Mouse (Mus musculus) right cerebral cortex, postnatal 14 days (tissue): ENCODE data around the gene Fam98c.
A peak's percentile ranks its signal among the peaks of the same experiment; 100 is the strongest.
"Not testable (repeated sequence)": the region's sequence is repeated elsewhere in the genome, so short reads cannot be mapped to it uniquely, and the experiment has no call there.

Experiments
- DNase-seq: peaks from one replicate; pipeline ENCODE4 v3.0.0; 2022

Gene Fam98c

GRCm38 (mm10) chr7:29155196-29155837 lies 717 bp downstream of the Fam98c start:
- DNase-seq = peak; percentile 92

- DNase-seq = no peak
Observed at GRCm38 (mm10) chr7:29154018-29154720, 1.9 kb downstream of the Fam98c start.

- DNase-seq = no peak
Observed at GRCm38 (mm10) chr7:29151486-29151885, 4.5 kb downstream of the Fam98c start.

DNA sequence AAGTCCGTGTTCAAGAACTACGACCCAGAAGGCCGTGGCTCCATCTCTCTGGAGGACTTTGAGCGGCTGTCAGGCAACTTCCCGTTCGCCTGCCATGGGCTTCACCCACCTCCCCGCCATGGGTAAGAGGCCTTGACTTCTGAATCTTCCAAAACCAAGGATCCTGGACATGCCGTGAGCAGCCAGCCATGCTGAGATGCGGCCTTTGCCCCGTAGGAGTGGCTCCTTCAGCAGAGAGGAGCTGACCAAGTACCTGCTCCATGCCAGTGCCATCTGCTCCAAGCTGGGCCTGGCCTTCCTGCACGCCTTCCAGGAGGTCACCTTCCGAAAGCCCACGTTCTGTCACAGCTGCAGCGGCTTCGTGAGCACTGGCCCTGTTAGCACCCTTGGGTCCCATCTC lies 7.3 kb downstream of the Fam98c start:
- DNase-seq = no peak

DNA sequence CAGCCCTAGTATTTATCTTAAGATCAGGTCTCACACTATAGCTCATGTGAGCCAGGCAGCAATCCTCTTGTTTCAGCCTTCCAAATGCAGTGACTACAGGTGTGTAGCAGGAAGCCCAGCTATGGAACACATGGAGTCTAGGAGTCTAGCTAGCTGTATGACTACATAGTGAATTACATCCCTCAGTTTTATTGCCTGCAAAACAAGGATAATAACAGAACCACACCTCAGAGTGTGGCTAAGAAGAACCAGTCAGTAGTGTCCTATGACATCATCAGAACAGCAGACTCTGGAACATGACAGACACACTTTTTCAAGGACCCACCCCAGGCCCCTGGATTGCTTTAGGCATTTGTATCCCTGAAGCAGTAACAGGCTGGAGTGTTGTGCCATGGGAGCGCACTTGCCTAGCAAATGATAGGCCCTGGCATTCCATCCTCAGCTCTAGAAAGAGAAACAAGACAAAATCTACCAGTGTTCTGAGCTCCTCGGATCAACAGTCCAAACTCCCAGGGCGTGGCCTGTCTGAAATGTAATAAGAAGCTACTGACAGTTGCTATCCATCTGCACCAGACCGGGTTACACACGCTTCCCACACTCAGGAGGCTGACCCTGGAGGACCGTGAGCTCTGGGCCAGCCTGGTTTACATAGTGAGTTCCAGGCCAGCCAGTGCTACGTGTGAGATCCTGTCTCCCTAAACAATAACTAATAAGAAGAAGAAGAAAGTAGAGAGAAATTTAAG lies 9.2 kb downstream of the Fam98c start:
- no peak for DNase-seq

GRCm38 (mm10) chr7:29144006-29144405 lies 12.0 kb downstream of the Fam98c start:
- no peak for DNase-seq

GRCm38 (mm10) chr7:29141416-29141815 lies 14.6 kb downstream of the Fam98c start:
- DNase-seq = no peak

GRCm38 (mm10) chr7:29139237-29139636 lies 16.8 kb downstream of the Fam98c start:
- not testable (repeated sequence) for DNase-seq

DNA sequence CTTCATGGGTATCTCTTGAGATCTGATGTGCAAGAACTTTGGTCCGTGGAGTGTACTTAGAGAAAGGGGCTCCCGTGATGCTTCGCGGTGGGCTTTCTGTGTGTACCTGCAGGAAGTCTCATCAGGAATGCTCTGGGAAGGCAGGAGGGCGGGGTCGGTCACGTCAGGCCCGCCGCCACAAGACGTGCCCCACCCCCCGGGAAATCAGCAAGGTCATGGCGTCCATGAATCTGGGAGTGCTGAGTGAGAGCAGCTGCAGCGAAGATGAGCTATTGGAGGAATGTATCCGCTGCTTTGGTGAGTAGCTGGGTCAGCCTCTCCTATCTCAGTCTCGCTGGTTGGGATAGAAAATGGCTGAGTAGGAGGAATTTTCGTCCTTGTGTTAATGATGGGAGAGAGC lies 18.6 kb downstream of the Fam98c start:
- no peak for DNase-seq

GRCm38 (mm10) chr7:29134693-29135386 lies 21.2 kb downstream of the Fam98c start, which contains the start of gene Rasgrp4:
Gene Rasgrp4, plus strand, starts transcription at chr7:29134851.
- peak; percentile 33 for DNase-seq

DNA sequence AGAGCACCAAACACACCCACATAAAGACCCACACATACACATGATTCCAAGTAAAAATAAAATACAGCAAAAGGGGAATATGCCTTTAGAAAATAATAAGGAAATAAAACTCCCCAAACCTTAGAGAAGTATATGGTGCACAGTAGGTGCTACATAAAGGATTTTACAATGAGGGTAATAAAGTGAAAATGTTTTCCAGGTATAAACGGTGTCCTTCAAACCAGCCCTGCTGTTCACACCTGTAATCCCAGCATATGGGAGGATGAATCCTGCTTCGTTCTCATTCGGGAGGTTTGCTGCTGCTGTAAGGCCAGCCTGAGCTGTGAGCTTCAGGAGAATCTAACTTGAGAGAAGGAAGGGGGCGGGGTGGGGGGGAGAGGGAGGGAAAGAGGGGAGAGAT lies 21.8 kb downstream of the Fam98c start:
- no peak for DNase-seq

DNA sequence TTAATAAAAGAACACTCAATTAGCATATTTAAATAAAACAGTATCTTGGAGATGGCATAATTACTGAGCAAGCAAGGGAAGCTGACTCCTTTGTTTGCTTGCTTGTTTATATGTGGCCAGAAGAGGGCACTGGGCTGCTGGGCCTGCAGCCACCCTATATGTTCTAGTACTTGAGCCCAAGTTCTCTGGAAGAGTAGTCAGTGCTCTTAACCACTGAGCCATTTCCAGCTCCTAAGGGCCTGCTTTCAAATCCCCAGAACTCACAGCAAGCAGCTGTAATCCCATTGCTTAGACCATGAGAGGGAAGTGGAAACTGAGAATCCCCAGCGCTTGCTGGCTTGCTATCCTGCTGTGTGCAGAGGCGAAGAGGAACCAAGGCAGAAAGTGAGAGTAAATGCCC lies 27.3 kb downstream of the Fam98c start:
- DNase-seq = no peak

DNA sequence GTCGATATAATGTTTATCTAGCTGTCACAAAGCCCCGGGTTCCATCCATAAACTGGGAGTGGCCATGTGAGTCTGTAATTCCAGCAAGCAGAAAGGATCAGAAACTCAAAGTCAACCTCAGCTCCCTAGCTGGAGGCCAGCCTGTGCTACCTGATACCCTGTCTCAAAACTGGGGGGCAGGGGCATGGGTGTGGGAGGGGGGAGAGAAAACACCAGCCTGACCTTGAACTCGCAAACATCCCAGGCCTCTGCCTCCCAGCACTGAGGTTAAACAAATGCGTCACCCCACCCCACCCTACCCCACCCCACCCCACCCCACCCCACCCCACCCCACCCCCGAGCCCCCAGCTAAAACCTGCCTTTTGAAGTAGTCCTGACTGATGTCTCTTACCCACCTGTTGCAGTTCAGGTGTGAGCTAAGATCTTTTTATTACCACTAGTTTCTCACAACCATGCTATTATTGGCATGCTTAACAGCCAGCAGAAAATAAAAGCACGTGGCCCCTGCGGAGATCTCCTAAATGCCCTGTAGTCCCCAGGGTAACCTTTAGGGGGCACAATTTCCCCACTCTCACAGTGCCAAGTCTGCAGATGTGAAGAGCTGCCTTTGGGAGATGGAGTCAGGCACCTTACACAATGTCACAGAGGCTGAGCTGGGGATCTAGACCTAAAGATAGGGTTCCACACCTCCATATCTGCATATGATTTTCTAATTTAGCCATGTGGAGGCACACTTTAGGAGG lies 29.7 kb downstream of the Fam98c start:
- DNase-seq = peak; percentile 27

GRCm38 (mm10) chr7:29124970-29125369 lies 31.1 kb downstream of the Fam98c start, which contains the start of gene Ryr1:
Gene Ryr1, minus strand, starts transcription at chr7:29125179.
- DNase-seq = no peak

DNA sequence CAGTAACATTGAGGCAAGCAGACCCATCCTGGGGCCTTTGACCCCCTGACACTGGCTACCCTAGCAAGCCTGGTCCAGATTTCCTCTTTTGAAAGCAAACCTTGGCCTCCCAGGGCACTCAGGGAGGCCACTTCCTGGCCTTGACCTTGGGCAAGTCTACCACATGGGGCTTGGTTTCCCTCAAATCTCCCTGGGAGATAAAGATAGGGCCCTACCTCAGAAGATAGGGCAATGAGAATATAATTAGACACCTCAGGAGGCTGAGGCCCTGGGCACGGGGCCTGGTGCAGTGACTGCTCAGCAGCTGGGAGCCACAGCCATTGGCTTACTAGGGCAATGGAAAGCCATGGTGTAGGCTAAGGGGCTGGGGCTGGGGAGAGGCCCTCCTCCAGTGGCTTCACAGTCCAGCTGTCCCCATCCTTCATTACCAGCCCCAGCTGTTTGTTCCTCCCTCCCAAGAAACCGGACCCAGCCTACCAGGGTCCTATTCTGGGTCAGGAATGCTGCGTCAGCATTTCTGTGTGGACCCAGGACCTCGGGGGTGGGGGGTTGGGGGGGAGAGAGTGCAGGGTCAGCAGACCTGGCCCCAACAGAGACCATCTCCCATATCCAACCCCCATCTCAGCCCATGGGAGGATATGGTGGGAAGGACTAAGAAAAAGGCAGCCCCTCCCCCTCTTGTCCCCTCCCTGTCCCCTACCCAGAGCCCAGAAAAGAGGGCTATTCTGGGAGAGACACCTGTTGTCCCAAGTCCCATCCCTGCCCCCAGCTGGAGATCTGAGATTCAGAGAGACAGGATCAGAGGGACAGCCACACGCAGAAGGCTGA lies 32.3 kb downstream of the Fam98c start:
- no peak for DNase-seq

DNA sequence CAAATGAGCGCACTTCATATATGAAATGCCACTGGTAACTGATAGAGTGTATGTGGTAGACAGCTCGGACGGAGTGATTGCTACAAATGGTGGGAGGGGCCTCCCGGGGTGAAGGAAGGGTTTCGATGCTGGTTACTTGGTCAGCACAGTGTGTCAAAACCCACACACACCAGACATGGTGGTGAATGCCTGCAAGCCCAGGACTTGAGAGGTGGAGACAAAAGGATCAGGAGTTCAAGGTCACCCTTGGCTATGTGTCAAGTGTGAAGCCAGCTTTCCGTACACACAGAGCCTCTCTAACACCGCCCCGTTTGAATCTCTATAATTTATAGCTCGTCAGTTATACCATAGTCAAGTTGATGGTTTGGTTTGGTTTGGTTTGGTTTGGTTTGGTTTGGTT lies 33.2 kb downstream of the Fam98c start:
- DNase-seq = no peak

GRCm38 (mm10) chr7:29119526-29119925 lies 36.5 kb downstream of the Fam98c start:
- DNase-seq = no peak

- DNase-seq = no peak
Observed at GRCm38 (mm10) chr7:29118142-29118851, 37.7 kb downstream of the Fam98c start.

DNA sequence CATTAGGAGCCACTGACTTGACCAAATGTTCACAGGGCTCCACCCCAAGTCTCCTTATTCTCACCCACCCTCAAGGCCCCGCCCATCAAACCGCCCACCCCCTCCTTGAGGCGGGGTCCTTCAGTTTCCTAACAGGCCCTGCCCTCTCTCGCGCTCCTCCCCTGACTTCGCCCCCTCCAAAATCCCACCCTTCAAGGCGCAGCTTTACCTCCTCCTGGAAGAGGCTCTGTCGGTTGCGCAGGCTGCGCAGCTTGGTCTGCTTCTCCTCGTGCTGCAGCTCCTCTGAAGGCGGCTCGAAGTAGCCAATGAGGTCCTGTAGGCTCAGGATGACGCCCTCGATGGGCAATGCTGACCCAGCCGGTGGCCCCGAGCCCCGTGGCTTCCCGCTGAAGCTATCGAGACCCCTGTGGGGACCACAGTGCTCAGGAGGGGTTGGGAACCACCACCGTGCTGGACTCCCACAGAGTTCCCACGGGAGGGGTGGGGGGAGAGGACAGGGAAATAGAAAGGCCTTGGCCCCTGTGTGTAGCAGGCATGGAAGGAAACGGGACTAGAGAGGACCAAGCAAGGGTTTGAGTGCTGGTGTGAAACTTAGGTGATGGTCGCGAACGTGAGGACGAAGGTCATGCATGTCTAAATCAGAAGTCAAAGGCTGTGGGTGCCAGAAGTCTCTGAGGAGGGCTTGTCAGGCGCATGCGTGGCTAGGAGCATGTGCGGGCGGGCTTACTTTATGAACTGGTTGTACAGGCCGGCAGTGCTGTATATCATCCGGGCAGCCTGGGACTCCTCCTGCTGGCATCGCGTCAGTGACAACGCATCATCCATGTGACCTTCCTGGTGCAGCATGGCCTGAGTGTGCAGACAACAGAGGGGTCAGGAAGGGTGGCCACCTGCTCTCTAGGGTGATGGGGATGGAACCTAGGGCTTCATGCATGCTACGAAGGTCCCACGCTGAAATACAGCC lies 46.8 kb downstream of the Fam98c start:
- peak; percentile 55 for DNase-seq
